ENCODE assay signal across 8 mouse cellular contexts in genomic region chrX:38564542-38565175, GRCm38 (mm10). TPM values are rescaled to one million over a fixed set of nuclear protein-coding genes. Genes with fewer than 3 reads are reported as not detected.
DNase-seq lines count a peak whose midpoint lies in the region; ATAC-seq and TF ChIP-seq lines count a peak whose summit lies in the region.

No protein-coding gene starts in this region.

- no peaks in the 10 kb centered on the region for H3K27me3 ChIP-seq in heart, embryonic 10.5 days (ENCODE audit: insufficient read depth, poor library complexity, severe bottlenecking)
- no peaks in the 10 kb centered on the region for H3K27me3 ChIP-seq in kidney, embryonic 15.5 days

- 13% methylated on average over 44 of the region's 52 CpGs for WGBS in heart, embryonic 10.5 days
- WGBS in kidney, embryonic 15.5 days: 21% methylated on average over 37 of the region's 52 CpGs

- peak; percentile 95 for ATAC-seq in kidney, embryonic 15.5 days (replicated peaks; ENCODE audit: low FRiP score)
- ATAC-seq in monocyte, adult 5-6 weeks (replicated peaks; ENCODE audit: insufficient number of reproducible peaks, low FRiP score, low TSS enrichment, poor library complexity, severe bottlenecking): peak; percentile 96

- no peaks in the 10 kb centered on the region for H3K4me1 ChIP-seq in bone marrow macrophage, adult 2 months (ENCODE audit: control insufficient read depth, insufficient read depth, low read length)
- H3K4me1 ChIP-seq in embryonic fibroblast, embryonic 13.5 days (ENCODE audit: control insufficient read depth, insufficient read depth, low read length): 0 out of 2 replicates have a peak, but pooled peaks cover 3% of the 10 kb centered on the region
- no peaks in the 10 kb centered on the region for H3K4me1 ChIP-seq in heart, embryonic 10.5 days
- H3K4me1 ChIP-seq in kidney, embryonic 15.5 days: 0 out of 2 replicates have a peak, but pooled peaks cover 2% of the 10 kb centered on the region

- peak overlapping the region; percentile 94 for H3K27ac ChIP-seq in bone marrow macrophage, adult 2 months (ENCODE audit: insufficient read depth, low read depth, low read length)
- peak overlapping the region; percentile 97 for H3K27ac ChIP-seq in embryonic fibroblast, embryonic 13.5 days (ENCODE audit: insufficient read depth, low read length)
- peak overlapping the region; percentile 94 for H3K27ac ChIP-seq in heart, embryonic 10.5 days
- peak overlapping the region; percentile 98 for H3K27ac ChIP-seq in kidney, embryonic 15.5 days

- H3K4me2 ChIP-seq in kidney, embryonic 15.5 days: peak overlapping the region; percentile 63

- no peaks in the 10 kb centered on the region for H3K9me3 ChIP-seq in heart, embryonic 10.5 days
- H3K9me3 ChIP-seq in kidney, embryonic 15.5 days (replicated peaks): no peaks in the 10 kb centered on the region

- TF ChIP-seq POLR2A in bone marrow macrophage, adult 2 months (IDR thresholded peaks at IDR 0.05; ENCODE audit: borderline replicate concordance, low read depth, low read length): no peak
- peak; percentile 27; the same call in 1 of the 2 replicates for TF ChIP-seq POLR2A in embryonic fibroblast, embryonic 13.5 days (IDR thresholded peaks at IDR 0.05; ENCODE audit: low read depth, low read length)

- H3K36me3 ChIP-seq in heart, embryonic 10.5 days: peaks cover 11% of the 10 kb centered on the region; the same call in 1 of the 2 replicates
- H3K36me3 ChIP-seq in kidney, embryonic 15.5 days: peaks cover 16% of the 10 kb centered on the region

- peak overlapping the region; percentile 77 for H3K4me3 ChIP-seq in bone marrow macrophage, adult 2 months (ENCODE audit: insufficient read depth, low read length)
- peak overlapping the region; percentile 84 for H3K4me3 ChIP-seq in embryonic fibroblast, embryonic 13.5 days (ENCODE audit: insufficient read depth, low read length)
- peak overlapping the region; percentile 62 for H3K4me3 ChIP-seq in heart, embryonic 10.5 days
- H3K4me3 ChIP-seq in kidney, embryonic 15.5 days (replicated peaks): peak overlapping the region; percentile 55

- H3K9ac ChIP-seq in kidney, embryonic 15.5 days: peak overlapping the region; percentile 59

- DNase-seq in 416B (ENCODE audit: low read depth): peak; percentile 89
- peak; percentile 94 for DNase-seq in heart, embryonic 10.5 days (ENCODE audit: low spot score)
- DNase-seq in liver: peak; percentile 87
- peak; percentile 76 to 88 for DNase-seq in spleen, postnatal 4 days (ENCODE audit: low spot score in 2 of 2)

- no peak for TF ChIP-seq CTCF in bone marrow macrophage, adult 2 months (IDR thresholded peaks at IDR 0.05; ENCODE audit: low read depth, low read length)
- TF ChIP-seq CTCF in embryonic fibroblast, embryonic 13.5 days (IDR thresholded peaks at IDR 0.05; ENCODE audit: borderline replicate concordance, insufficient read depth, low read length): no peak

RNA-seq across cellular contexts. Expression of gene Cul4b, which starts 11.3 kb away (rescaled TPM):
- 23.6 and 23.9 TPM in 2 replicates for polyA plus RNA-seq in bone marrow macrophage, adult 2 months (2012; ENCODE audit: insufficient read depth, insufficient read length, missing spikeins)
- 60.5 and 63.9 TPM in 2 replicates for polyA plus RNA-seq in embryonic fibroblast, embryonic 13.5 days (2011; ENCODE audit: insufficient read length, low read depth, missing spikeins)
- polyA plus RNA-seq in heart, embryonic 10.5 days (2016; fragmentation: Nextera tagmentation; extraction: Ambion mirVana): 32.6 and 34.2 TPM in 2 replicates
- 31.5 and 32.4 TPM in 2 replicates for polyA plus RNA-seq in kidney, embryonic 15.5 days (2015; fragmentation: Nextera tagmentation; extraction: Ambion mirVana)
- 24.5 to 36.9 TPM (median 33.7 TPM) in 3 replicates for total RNA-seq in monocyte, adult 5-6 weeks (2017)

RNA-seq across cellular contexts. Expression of gene Mcts1, which starts 35.7 kb away (rescaled TPM):
- 119 and 149 TPM in 2 replicates for polyA plus RNA-seq in bone marrow macrophage, adult 2 months (2012; ENCODE audit: insufficient read depth, insufficient read length, missing spikeins)
- polyA plus RNA-seq in embryonic fibroblast, embryonic 13.5 days (2011; ENCODE audit: insufficient read length, low read depth, missing spikeins): 181 and 199 TPM in 2 replicates
- 52.9 and 60.2 TPM in 2 replicates for polyA plus RNA-seq in heart, embryonic 10.5 days (2016; fragmentation: Nextera tagmentation; extraction: Ambion mirVana)
- 84.3 and 91.2 TPM in 2 replicates for polyA plus RNA-seq in kidney, embryonic 15.5 days (2015; fragmentation: Nextera tagmentation; extraction: Ambion mirVana)
- total RNA-seq in monocyte, adult 5-6 weeks (2017): 38.2 to 46.4 TPM (median 40.0 TPM) in 3 replicates

Comparison
In these comparisons a context has a peak if more than half of its experiments do, and no peak if none do; other contexts are left out.
1. Peak in every context shown above with its lines: DNase-seq, ATAC-seq, H3K4me3 ChIP-seq and H3K27ac ChIP-seq.